Mouse (Mus musculus) right cerebral cortex, adult 18-20 months (tissue): ENCODE measurements around the gene Shq1.

ENCODE experiments used
- DNase-seq: peaks from one replicate; pipeline ENCODE4 v3.0.0; 2022; ENCODE audit warnings: mixed read lengths

The Shq1 gene

DNA sequence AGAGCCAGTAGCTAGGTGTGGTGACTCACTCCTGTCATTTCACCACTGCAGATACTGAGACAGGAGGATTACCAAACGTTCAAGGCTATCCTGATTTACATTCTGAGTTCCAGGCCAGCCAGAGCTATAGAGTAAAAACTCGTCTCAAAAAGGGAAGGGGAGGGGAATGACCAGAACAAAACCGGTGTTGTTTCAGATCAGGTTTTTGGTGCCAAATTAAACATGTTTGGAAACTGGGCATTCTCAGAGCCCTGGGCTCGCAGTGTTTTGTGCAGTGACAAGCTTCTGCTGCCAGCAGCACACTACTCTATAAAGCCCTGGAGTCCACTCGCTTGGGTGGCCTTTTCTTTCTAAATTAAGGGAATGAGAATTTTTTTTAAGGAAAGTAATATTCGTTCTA, 8.7 kb downstream of the Shq1 start:
- no peak for DNase-seq

DNA sequence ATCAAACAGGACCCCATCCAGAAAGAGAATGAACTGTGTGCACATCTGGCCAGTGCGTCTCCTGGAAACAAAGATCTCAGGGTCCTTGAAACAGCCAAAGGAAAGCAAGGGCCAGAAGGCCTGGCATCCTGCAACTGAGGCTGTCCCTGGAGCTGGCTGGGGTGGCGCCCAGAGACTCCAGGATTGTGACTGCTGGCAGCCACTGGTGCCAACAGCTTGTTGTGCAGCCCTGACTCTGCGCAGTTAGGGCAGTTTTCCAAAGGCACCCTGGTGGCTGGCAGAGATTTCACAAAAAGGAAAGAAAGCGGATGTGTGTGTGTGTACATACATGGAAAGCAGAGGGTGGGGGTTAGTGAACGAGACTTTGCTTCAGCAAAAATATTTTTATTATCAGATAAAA, 10.6 kb downstream of the Shq1 start:
- DNase-seq = peak; percentile 73

DNA sequence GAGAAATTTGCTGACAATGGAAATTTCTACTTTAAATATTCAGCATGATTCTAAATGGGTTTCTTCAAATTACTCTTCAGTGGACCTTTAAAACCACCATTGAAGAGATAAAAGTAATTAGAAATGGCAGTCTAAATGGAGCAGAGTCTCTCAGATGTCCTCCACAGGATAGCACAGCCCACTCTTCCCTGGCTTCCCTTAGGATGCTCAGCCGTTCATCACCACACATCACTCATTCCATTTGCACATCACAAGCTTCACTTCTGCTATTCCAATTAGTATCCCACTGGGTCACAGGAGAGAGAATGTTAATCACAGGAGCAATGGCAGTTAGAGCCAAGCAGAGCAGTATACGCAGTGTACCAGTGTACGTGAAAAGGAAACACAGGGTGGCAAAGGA, 18.4 kb downstream of the Shq1 start:
- DNase-seq = no peak

DNA sequence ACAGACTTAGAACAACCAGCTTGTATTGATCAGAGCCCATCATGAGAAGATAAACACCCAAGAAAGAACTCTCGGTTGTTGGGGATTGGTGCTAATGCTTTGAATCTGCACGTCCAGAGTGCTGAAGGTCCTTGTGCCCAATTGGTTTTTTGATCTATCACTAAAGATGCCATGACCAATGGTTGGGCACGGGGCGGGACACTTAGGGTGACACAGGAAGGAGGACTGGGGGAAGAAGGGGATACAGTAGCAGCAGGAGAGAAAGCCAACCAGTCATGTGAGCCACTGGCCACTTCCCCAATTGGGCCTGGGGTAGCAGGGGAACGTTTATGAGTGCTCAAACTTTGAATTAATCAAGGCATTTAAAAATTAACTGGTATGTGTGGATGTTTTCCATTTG, 23.8 kb downstream of the Shq1 start:
- no peak for DNase-seq

DNA sequence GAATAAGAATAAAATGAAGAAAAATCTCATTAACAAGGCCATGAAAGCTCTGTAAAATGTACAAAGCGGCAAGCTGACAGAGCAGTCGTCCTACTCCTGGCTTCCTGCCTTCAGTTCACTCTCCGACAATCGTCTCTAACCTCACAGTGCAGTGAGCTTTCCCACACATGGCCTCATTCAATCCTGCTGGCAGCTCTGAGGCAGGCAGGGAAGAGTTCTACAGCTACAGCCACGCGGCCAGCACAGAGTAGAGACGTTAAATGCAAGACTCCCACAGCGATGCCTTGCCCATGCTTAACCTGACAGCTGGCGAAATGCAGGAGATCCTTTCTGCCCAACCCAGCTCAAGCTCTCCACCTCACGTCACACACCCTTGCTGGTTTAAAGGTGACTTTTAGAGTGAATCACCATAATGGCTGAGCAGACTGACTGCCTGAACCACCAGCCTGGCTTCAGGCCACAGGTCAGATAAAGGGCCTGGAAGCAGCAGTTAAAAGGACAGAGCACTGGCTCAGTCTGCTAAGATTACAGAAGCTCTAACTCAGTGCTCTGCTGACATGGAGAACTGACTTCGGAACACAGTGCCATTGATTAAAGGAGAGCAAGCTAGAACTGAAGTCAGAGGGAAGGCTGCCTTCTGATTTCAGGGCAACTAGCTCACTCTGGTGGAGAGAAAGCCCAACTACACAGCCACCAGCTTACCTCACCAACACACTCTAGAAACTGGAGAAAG, 25.3 kb downstream of the Shq1 start:
- DNase-seq = peak; percentile 64

DNA sequence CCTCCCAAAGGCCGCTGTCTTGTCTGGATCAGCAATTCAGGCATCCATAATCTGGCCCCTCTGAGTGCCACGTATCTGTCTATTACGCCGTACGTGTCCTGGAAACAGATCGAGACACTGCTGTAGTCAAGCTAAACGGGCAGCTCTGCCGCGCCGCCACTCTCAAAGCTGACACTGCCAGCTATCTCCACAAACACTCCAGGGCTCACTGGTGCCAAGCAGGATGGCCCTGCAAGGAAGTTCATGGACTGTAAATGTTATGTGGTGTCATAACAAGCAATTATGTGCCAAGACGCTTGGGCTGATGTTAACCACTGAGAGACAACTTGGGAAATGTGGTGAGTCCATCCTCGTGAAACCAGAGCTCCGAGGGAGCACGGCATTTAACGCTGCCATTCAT, 26.3 kb downstream of the Shq1 start:
- DNase-seq = no peak

DNA sequence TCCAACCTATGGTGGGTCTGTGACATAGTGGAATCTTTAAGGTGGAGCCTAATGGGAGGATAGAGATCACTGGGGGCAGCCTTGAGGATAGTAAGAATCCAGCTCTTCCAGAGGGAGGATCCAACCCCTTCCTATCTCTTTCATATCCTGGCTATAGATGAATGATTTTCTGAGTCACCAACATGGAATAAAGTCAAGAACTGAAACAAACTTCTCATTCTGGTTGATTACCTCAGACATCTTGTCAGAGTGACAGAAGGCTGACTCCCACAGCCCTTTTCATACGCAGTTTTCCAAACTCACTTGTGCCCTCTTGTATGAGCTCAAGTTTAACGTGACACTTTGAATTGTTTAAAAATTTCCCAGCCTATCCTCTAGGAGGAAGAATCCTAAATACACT, 28.2 kb downstream of the Shq1 start:
- DNase-seq = no peak

DNA sequence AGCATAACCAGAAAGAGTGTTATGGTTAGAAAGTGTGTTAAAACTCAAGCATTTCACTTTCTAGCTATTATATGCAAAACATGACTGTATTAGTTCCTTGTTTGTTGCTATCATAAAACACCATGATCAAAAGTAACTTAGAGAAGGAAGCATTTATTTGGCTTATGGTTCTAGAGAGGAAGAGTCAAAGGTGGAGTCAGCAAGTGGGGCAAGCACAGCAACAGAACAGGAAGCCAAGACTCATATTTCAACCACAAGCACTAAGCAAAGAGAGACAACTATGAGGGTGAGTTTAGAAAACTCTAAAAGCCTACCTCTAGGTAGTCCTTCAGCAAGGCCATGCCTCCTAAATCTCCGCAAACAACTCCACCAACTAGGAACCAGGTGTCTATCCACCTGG, 30.4 kb downstream of the Shq1 start:
- no peak for DNase-seq

DNA sequence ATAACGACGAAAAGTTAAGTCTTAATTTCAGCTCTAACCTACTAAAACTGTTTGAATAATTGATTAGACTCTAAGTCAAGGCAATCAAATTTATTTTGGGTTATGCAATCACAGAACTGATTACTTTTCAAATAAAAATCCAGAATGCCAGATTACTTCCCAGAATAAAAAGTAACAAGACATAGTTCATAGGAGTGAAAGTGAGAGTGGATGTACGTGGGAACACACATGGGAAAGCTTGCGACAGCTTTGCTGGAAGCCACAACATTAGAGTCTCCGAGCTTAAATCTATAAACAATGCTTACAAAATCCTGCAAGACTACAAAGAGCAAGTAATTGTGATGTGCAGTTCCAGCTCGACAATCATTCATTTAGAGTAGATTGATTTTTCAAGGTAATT, 41.9 kb downstream of the Shq1 start:
- no peak for DNase-seq

DNA sequence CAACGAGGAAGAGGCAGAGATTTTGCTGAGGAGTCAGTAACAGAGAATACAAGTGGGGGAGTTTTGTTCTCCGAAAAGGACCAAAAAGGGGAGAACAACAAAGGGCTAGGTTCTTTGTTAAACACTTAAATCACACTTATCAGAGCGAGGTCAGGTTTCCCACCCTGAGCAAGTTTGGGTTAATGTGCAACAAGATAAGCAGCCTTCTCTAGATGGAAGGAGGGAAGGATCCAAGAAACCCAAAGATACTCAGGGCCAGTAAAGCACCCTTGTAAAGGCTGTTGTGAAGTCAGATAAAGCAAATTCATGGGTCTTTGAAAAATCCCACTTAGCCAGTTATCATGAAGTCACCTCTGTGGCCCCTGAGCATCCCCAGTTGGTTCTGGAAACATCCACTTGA, 42.7 kb downstream of the Shq1 start:
- no peak for DNase-seq

DNA sequence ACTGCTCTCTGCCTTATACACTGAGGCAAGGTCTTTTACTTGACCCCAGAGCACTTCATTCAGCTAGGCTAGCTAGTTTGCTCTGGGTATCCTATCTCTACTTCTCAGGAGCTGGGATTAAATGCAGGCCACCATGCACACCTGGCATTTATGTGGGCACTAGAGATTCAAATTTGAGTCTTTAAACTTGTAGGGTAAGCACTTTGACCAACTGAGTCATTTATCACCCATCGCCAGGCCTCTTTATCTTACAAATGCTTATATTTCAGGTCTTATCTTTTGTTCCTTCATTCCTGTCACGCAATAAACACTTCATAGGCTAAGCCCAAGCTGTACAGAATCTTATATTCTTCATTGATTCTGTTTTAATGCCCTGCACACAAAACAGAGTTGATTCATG, 47.0 kb downstream of the Shq1 start:
- DNase-seq = no peak

DNA sequence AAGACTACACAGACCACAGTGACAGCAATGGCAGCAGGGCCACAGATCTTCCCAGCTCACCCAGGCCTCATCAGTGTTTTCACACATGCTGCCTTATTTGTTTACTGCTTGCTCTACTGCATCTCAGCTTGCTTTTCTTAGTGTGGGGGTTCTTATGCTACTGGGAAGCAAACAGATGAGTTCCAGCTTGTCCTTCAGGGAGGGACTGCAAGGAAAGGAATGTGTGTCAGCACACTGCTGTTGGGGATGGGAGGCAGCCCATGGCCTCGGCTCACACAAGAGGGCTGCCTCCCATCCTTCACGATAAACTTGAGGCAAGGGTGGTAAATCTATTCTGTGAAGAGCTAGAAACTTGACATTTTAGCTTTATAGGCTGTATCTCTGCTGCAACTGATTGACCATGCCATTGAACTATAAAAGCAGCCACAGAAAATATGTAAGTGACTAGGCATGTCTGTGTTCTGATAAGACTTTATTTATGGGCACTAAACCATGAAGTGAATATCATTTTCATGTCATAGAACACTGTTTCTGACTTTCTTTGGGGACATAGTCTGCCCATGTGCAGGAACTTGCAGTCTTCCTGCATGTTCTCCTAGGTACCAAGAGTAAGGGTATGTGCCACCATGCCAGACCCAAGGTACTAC, 48.0 kb downstream of the Shq1 start:
- DNase-seq = no peak

DNA sequence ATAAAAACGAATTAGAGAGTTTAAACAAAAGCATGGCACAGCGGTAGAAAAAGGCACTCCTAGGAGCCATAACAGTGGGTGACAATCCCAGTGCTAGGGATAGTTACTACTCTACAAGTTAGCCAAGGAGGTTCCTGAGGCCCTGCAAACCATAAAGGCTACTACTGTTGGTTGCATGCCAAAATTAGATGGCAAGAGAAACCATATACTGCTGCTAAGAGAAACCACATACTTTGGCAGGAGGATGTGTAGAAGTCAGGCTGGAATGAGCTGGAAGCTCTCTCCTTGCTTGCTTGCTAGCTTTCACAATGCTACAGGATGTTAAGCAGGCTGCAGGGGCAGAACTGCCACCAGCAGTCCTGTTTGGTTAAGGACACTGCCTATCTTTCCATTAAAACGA, 50.5 kb downstream of the Shq1 start:
- DNase-seq = no peak

DNA sequence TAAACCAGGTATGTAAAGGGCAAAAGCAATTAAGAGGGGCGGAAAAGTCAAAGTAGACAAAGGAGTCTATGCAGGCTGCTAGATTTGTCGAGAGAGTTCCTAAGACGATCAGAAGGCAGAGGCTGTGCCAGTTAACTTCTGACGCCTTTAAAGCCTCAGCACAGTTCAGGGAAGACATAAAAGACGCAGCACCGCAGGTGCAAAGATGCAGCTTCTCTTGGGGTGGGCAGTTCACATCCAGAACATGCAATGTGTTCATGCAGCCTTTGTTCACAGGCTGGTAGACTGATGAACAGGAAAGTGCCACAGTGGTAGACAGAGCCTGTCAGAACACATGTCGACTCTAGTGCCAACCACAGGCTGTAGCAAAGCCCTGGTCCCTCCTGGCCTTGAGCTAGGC, 51.6 kb downstream of the Shq1 start:
- DNase-seq = no peak

DNA sequence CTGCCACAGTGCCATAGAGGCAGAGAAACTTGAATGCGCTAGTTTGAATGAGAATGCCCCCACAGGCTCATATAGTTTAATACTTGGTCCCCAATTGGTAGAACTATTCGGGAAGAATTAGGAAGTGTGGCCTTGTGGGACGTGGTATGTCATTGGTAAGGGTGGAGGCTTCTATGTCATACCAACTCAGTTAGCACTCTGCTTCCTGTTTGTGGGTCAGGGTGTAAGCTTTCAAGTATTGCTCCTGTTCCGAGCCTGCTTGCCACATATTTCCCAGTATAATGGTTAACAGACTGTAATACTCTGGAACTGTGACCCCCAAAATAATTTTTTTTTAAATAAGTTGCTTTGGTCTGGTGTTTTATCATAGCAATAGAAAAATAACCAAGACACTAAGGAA, 54.8 kb downstream of the Shq1 start:
- DNase-seq = no peak

DNA sequence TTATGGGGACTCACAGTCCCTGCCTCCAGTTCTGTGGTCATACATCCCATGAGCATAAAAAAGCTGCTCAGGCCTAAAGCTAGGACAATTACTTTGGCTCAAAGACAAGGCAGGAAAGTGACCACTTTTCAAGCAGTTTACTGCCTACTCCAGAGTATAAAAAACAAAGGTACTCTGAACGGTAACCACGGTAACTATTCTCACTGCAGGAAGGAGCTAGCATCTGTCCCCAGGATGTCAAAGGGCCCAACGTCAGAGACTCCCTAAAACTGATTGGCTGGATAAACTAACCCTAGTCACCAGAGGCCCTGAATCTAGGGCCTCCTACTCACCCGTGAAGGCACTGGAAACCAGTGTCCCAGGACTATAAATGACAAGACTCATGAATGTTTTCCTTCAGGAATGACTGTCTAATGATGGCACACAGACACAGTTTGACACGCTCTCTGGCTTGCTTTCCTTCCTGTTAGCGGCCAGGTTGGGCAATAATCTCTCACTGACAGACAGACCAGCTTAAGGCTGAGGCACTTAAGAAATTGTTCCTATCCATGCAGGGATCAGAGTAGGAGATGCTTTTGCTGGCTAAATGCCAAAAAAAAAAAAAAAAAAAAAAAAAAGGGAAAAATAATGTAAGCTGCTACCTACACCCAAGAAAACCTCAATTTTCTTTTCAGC, 57.2 kb downstream of the Shq1 start:
- DNase-seq = no peak

DNA sequence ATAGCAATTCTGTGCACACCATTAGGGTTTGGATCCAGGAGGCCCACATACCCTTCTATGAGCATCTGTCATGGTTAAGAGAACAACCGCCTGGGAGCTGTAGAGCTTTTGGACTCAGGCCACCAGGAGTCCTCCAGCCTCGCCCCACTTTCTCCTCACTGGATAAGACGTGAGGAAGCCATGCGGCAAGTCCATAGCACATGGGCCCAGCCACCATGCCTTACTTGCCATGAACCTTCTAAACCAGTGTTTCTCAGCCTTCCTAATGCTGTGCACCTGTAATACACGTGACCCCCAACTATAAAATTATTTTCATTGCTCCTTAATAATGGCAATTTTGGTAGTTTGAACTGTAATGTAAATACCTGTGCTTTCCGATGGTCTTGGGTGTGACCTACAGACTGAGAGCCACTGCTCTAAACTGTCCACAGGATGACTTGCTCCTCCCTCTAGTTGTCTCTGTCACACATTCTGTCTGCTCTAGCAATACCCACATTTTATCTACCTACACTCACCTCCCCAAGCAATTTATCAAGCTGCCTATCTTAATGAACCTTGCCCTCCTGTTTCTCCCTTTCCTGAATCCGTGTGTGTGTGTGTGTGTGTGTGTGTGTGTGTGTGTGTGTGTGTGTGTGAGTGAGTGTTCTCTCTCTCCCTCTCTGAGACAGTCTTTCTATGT, 59.9 kb downstream of the Shq1 start:
- no peak for DNase-seq

DNA sequence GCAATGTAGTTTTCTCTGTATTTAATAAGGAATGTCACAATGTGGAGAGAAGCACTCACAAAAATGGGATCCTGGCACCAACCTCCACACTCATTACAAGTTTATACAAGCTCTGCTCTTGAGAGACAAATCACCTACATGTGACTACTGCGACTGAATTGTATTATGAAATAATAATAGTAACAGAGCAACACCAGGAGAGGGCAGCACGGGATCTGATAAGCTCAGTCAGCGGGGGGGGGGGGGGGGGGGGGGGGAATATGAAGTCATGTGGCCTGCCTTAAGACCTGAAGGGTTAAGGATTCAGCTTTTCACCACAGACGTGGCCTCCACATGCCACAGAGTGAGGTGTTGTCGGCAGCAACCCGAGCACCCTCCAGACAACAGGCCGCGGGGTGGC, 60.8 kb downstream of the Shq1 start:
- DNase-seq = no peak

DNA sequence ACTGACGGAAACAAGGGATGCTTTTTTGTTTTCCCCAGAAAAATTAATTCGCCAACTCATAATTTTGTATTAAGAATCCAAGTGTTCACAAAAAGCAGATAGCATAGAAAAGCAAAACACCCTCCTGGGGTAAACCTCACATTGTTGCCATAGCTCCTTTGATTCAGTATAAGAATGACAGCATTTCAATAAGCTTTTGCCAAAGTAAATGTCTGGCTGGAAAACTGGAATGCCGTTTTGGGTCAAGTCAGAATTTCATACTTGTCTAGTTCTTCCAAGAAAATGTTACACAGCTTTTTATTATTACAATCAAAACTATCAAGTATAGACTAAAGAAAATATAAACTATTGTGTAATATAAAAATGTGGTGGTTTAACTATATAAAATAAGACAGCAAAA, 61.7 kb downstream of the Shq1 start:
- no peak for DNase-seq

DNA sequence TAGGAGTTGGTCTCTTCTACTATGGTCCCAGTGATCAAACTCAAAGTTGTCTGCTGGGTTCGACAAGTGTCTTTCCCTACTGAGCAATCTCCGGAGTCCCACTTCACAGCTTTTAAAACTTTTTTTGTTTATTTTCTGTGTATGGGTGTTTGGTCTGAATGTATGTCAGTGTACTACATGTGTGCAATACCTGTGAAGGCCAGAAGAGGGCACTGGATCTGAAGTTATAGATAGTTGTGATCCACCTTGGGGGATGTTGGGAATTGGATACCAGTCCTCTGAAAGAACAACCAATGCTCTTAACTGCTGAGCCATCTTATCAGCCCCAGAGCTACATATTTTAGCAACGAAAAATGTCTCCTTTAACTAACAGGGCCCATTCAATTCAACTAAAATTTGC, 62.5 kb downstream of the Shq1 start:
- DNase-seq = no peak

DNA sequence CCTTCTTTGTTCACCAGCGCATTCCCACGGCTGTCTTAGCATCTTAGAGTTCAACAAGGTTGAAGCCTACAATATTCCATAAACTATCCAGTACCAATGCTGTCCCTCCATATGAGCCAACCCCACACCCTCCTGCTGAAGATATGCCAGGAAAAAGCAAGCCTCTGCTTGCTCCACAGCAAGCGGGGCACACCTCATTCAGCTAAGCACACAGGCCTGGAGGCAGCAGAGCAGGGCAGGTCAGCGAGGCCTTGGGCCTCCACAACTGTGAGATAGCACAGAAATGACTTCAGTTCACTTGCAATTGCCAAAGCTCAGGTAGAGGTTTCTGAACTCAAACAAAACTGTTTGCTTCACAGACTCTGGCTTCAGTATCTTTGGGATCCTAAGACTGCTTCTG, 64.2 kb downstream of the Shq1 start:
- no peak for DNase-seq

DNA sequence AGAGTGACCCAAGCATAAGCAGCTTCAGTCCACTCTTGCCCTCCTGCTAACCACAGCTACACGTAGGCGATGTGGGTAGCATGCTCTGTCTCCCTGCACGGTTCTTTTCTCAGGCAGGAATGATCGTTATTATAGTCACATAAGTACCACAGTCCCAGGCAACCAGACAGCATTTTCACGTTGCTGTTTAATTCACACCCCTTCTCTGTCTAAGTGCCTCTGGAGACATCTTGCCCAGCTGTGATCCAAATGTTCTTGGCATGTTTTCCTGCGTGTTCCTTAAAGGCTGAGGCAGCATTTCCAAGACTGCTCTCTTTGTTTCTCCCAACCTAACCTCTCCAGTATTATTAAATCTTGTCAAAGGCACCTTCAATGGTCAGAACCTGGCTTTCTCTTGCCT, 67.3 kb downstream of the Shq1 start:
- DNase-seq = no peak

DNA sequence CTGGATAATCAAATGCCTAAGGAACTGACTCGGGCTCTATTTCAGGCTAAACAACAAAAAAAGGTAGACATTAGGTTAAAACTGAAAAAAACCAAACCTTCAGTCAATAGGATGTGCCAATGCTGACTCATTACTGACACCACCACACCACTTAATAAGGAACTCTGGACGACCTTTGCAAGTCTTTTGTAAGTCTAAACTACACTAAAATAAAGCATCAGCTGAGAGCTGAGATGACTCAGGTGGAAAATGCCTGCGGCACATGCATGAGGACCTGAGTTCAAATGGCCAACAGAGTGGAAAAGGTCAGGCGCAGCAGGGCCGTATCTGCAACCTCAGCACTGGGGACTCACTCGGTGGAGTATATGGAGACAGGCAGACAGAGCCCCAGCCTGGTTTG, 69.3 kb downstream of the Shq1 start:
- no peak for DNase-seq

DNA sequence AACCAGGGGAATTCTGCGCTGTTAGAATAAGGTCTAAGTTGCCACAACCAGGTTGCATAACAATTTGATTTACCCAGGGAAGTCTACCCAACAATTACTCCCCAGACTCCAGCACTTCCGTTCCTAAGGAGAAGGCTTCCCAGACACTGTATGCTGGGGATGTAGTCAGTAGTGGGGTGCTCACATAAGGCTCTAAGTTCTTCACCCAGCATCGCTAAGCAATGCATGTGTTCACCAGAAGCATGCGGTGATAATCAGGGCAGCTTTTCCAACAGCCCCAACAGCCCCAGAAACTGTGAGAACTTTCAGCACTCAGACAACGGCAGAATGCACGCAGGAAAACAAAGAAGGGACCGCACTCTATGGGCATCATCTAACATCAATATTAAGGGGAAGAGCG, 77.1 kb downstream of the Shq1 start:
- no peak for DNase-seq
